Comparison of ENCODE assay signal across 22 mouse cellular contexts in genomic region chr15:97258483-97259230, GRCm38 (mm10).
"Had no signal": no experiment of that assay in that cellular context is flagged by ENCODE, and none has a peak within 500 bp of the region (broad histone marks: within the 10 kb centered on the region; RNA-seq: fewer than 3 reads in every experiment).

No protein-coding gene starts in this region.

- H3K36me3 ChIP-seq: limb, embryonic 12.5 days; lung, embryonic 15.5 days; midbrain, embryonic 12.5 days; midbrain, embryonic 15.5 days; neural tube, embryonic 12.5 days; neural tube, embryonic 15.5 days had no signal

- H3K4me3 ChIP-seq: limb, embryonic 12.5 days; lung, embryonic 15.5 days; midbrain, embryonic 12.5 days; midbrain, embryonic 15.5 days; neural tube, embryonic 12.5 days; neural tube, embryonic 15.5 days had no signal

- DNase-seq: kidney, adult 2 months; kidney, postnatal 25 days; layer of hippocampus, adult 9-11 months; lung, adult 18-20 months; lung, postnatal 10 days; right cerebral cortex, adult 18-20 months; right cerebral cortex, postnatal 14 days; right cerebral cortex, postnatal 4 days; thymus, adult 2 months; thymus, postnatal 14 days; thymus, postnatal 4 days had no signal

- ATAC-seq: intestine, postnatal 0 days; midbrain, embryonic 15.5 days had no signal

- H3K27me3 ChIP-seq: limb, embryonic 12.5 days; lung, embryonic 15.5 days; midbrain, embryonic 12.5 days; midbrain, embryonic 15.5 days; neural tube, embryonic 12.5 days; neural tube, embryonic 15.5 days had no signal

- H3K27ac ChIP-seq: kidney, postnatal 0 days; layer of hippocampus, adult 2 months; limb, embryonic 12.5 days; liver, embryonic 14.5 days; lung, embryonic 15.5 days; midbrain, embryonic 12.5 days; midbrain, embryonic 15.5 days; neural tube, embryonic 12.5 days; neural tube, embryonic 15.5 days; stomach, postnatal 0 days had no signal

- H3K9me3 ChIP-seq: limb, embryonic 12.5 days; lung, embryonic 15.5 days; midbrain, embryonic 12.5 days; midbrain, embryonic 15.5 days; neural tube, embryonic 12.5 days; neural tube, embryonic 15.5 days had no signal

- H3K9ac ChIP-seq: limb, embryonic 12.5 days; liver, embryonic 14.5 days; lung, embryonic 15.5 days; midbrain, embryonic 12.5 days; midbrain, embryonic 15.5 days; neural tube, embryonic 12.5 days; neural tube, embryonic 15.5 days had no signal

- H3K4me2 ChIP-seq: limb, embryonic 12.5 days; lung, embryonic 15.5 days; midbrain, embryonic 12.5 days; midbrain, embryonic 15.5 days; neural tube, embryonic 12.5 days; neural tube, embryonic 15.5 days had no signal

- H3K4me1 ChIP-seq: midbrain, embryonic 12.5 days; midbrain, embryonic 15.5 days; neural tube, embryonic 12.5 days; neural tube, embryonic 15.5 days had no signal
